Mouse (Mus musculus) neutrophil, adult 5-6 weeks (primary cell): ENCODE measurements around the gene Colec11. TPM values are rescaled to one million over a fixed set of nuclear protein-coding genes. Genes with fewer than 3 reads are reported as not detected.
A peak's percentile ranks its signal among the peaks of the same experiment; 100 is the strongest.

Experiments
- ATAC-seq: fragments of 151-379, 151-347 bp; 2 replicates; pipeline ENCODE4 v1.8.0; 2017; ENCODE audit warnings: mild to moderate bottlenecking, moderate TSS enrichment; ENCODE audit not compliant: insufficient number of reproducible peaks, poor library complexity, low FRiP score, severe bottlenecking; ENCODE audit errors: extremely low read depth
- total RNA-seq: library from RNA; stranded (forward); fragments of 200-1000 nt; gene quantifications from 2 replicates; pipeline ENCODE4 v1.2.3, GENCODE M21; 2017

Gene Colec11
- total RNA-seq, 1 experiment from 2014 or later: not detected

- no peak for ATAC-seq
These were observed 15.5 kb downstream of the Colec11 start for GRCm38 (mm10) chr12:28607546-28608305.

GRCm38 (mm10) chr12:28603494-28603893, 19.7 kb downstream of the Colec11 start:
- no peak for ATAC-seq

GRCm38 (mm10) chr12:28602259-28602658, 20.9 kb downstream of the Colec11 start:
- no peak for ATAC-seq

GRCm38 (mm10) chr12:28598526-28598991, 24.6 kb downstream of the Colec11 start:
- no peak for ATAC-seq

- no peak for ATAC-seq
These were observed 25.1 kb downstream of the Colec11 start for GRCm38 (mm10) chr12:28598110-28598509.

- ATAC-seq: no peak
These were observed 25.5 kb downstream of the Colec11 start for GRCm38 (mm10) chr12:28597699-28598098.

- no peak for ATAC-seq
These were observed 26.3 kb downstream of the Colec11 start for GRCm38 (mm10) chr12:28596851-28597250.

GRCm38 (mm10) chr12:28590428-28590827, 32.7 kb downstream of the Colec11 start:
- no peak for ATAC-seq

- peak; percentile 25; the same call in 1 of the 2 replicates for ATAC-seq
These were observed 33.9 kb downstream of the Colec11 start for GRCm38 (mm10) chr12:28589090-28589868.

- no peak for ATAC-seq
These were observed 35.2 kb downstream of the Colec11 start for GRCm38 (mm10) chr12:28587949-28588348.

GRCm38 (mm10) chr12:28584036-28584435, 39.1 kb downstream of the Colec11 start:
- ATAC-seq: no peak

GRCm38 (mm10) chr12:28582423-28582822, 40.8 kb downstream of the Colec11 start, which contains the start of gene Allc:
TSS of gene Allc (minus strand) at chr12:28582523.
- ATAC-seq: no peak

- no peak for ATAC-seq
These were observed 44.0 kb downstream of the Colec11 start for GRCm38 (mm10) chr12:28579132-28579531.

- no peak for ATAC-seq
These were observed 45.0 kb downstream of the Colec11 start for GRCm38 (mm10) chr12:28578147-28578546.

- no peak for ATAC-seq
These were observed 47.7 kb downstream of the Colec11 start for GRCm38 (mm10) chr12:28575366-28576070.

- no peak for ATAC-seq
These were observed 50.9 kb downstream of the Colec11 start for GRCm38 (mm10) chr12:28572241-28572640.

- ATAC-seq: no peak
These were observed 70.9 kb downstream of the Colec11 start, which contains the start of gene Dcdc2c for GRCm38 (mm10) chr12:28552299-28552698. TSS of gene Dcdc2c (minus strand) at chr12:28552399.

- no peak for ATAC-seq
These were observed 71.4 kb downstream of the Colec11 start for GRCm38 (mm10) chr12:28551775-28552174.

GRCm38 (mm10) chr12:28548887-28549286, 74.3 kb downstream of the Colec11 start:
- ATAC-seq: no peak
